Mouse (Mus musculus): ENCODE data around the gene Rps6kl1.

DNA sequence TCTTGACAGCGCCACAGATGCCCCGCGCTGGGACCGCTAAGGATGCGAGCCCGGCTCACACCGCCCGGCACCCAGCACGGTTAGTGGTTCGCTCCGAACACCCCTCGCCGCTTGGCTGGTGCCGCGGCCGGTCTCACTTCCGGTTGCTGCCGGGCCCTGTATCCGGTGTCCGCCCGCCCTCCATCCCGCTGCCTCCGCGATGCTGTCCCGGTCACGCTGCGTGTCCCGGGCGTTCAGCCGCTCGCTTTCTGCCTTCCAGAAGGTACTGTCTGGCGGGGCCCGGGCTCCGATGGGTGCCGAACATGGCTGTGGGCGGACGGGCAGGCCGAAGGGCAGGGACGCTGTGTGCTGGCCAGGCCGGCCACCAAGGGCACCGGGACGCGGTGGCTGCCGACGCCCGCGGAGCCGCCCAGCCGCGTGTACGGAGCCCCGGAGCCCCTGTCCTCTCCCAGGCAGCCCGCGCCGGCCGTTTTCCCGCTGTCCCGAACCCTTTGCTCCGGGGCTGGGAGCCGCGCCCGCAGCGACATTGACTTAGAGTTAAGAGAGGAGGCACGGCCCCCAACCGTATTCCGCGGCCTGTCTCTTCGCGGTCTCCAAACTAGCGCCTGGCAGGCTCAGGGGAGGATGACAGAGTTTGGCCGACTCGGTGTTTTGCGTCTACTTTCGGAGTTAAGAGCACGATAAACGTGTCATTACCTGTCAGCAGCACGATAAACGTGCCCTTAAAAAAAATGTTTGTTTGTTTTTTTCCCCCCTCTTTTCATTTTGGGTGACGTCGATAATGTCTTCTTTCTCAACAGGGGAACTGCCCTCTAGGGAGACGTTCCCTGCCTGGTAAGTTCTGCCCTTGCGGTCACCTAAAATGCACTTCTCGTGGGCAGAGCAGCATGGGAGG, 40.1 kb downstream of the Rps6kl1 start, which contains the start of the genes Prox2 and Dlst:
- TF ChIP-seq CTCF (conservative IDR thresholded peaks at IDR 0.05 in 1 of 2, IDR thresholded peaks at IDR 0.05 in 1 of 2; ENCODE audit: low read depth in 2 of 2, low read length in 2 of 2) = no peak
- peak; percentile 83 for TF ChIP-seq POLR2A (IDR thresholded peaks at IDR 0.05; ENCODE audit: low read depth, low read length)
- TF ChIP-seq ZC3H11A (IDR thresholded peaks at IDR 0.05; ENCODE audit: low read depth, low read length) = no peak
- peak; percentile 71 for TF ChIP-seq IRF4 (IDR thresholded peaks at IDR 0.05; ENCODE audit: low read depth, low read length)
- peak; percentile 19; the same call in 1 of the 2 replicates for TF ChIP-seq CHD2 (IDR thresholded peaks at IDR 0.05; ENCODE audit: low read length)
- 0 out of 2 replicates have a peak, but pooled peaks have one; percentile 31 for TF ChIP-seq TBP (conservative IDR thresholded peaks at IDR 0.05; ENCODE audit: low read depth, low read length)
- peak; percentile 45; the same call in 1 of the 2 replicates for TF ChIP-seq MAX (IDR thresholded peaks at IDR 0.05; ENCODE audit: low read length)
